Mouse (Mus musculus) thymus, adult 2 months (tissue): ENCODE measurements around the gene Drd5.

Source experiments
- CTCF ChIP-seq: fragments of 200-500 bp; IDR thresholded peaks from 2 replicates; pipeline ENCODE4 v1.5.1; 2012; ENCODE audit warnings: mild to moderate bottlenecking, control low read depth, low read length, moderate library complexity, borderline replicate concordance; ENCODE audit not compliant: control insufficient read depth, poor library complexity, insufficient read depth; ENCODE audit errors: extremely low read depth
- POLR2A ChIP-seq: fragments of 200-500 bp; IDR thresholded peaks from 2 replicates; pipeline ENCODE4 v1.6.1; 2012; ENCODE audit warnings: mild to moderate bottlenecking, low read length, control low read depth, moderate library complexity; ENCODE audit not compliant: control insufficient read depth, poor library complexity, insufficient read depth; ENCODE audit errors: extremely low read depth

DNA sequence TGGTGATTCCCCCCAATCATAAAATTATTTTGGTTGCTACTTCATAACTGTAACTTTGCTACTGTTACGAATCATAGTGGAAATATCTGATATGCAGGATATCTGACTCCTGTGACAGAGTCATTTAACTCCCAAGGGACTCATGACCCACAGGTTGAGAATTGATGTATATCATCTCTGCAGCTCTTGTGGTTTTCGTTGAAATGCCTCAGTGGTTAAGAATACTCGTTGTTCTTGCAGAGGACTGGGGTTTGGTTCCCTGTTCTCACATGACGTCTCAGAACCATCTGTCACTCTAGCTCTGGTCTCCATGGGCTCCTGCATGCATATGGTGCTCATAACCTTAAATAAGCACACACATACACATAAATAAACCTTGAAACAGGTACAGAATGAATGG, 14.2 kb downstream of the Drd5 start:
- no peak for TF ChIP-seq CTCF
- TF ChIP-seq POLR2A: no peak
